Mouse (Mus musculus) midbrain, embryonic 13.5 days (tissue): ENCODE measurements around the gene 4921504E06Rik. TPM values are rescaled to one million over a fixed set of nuclear protein-coding genes. Genes with fewer than 3 reads are reported as not detected.

ENCODE experiments used
- ATAC-seq: fragments of 200-750 bp; cut with Nextera tagmentation; 2 replicates; pipeline ENCODE4 v1.8.0; 2017; ENCODE audit warnings: mild to moderate bottlenecking, moderate TSS enrichment, moderate library complexity
- H3K27ac ChIP-seq: fragments of 300-500 bp; sonication (generic); 2 replicates; pipeline ENCODE4 v1.5.1; 2015; ENCODE audit warnings: inconsistent platforms, mild to moderate bottlenecking, moderate library complexity
- H3K27me3 ChIP-seq: fragments of 300-500 bp; sonication (generic); 2 replicates; pipeline ENCODE4 v1.6.1; 2015; ENCODE audit warnings: mild to moderate bottlenecking, inconsistent platforms
- H3K36me3 ChIP-seq: fragments of 300-500 bp; sonication (generic); 2 replicates; pipeline ENCODE4 v1.6.1; 2015; ENCODE audit warnings: mild to moderate bottlenecking, inconsistent platforms
- H3K4me1 ChIP-seq: fragments of 300-500 bp; sonication (generic); replicated peaks from 2 replicates; pipeline ENCODE4 v1.6.1; 2015; ENCODE audit warnings: inconsistent platforms
- H3K4me2 ChIP-seq: fragments of 300-500 bp; sonication (generic); replicated peaks from 2 replicates; pipeline ENCODE4 v1.6.1; 2015; ENCODE audit warnings: moderate library complexity, mild to moderate bottlenecking, inconsistent platforms
- H3K4me3 ChIP-seq: fragments of 300-500 bp; sonication (generic); replicated peaks from 2 replicates; pipeline ENCODE4 v1.5.1; 2015; ENCODE audit warnings: mild to moderate bottlenecking, inconsistent platforms
- H3K9ac ChIP-seq: fragments of 300-500 bp; sonication (generic); replicated peaks from 2 replicates; pipeline ENCODE4 v1.6.1; 2015; ENCODE audit warnings: mild to moderate bottlenecking, inconsistent platforms
- H3K9me3 ChIP-seq: fragments of 300-500 bp; sonication (generic); 2 replicates; pipeline ENCODE4 v1.6.1; 2016; ENCODE audit warnings: mild to moderate bottlenecking, inconsistent platforms
- WGBS: fragments of 180-500 bp; shearing (Covaris S2); methylation state at CpG from one replicate; pipeline ENCODE4 v1.1.7; 2015; 5-methylcytosine and 5-hydroxymethylcytosine counted together
- polyA plus RNA-seq: library from polyadenylated mRNA; unstranded; fragments of >200 nt; fragmentation: Nextera tagmentation; extraction: Ambion mirVana; gene quantifications from 2 replicates; pipeline ENCODE4 v1.2.1, GENCODE M21; 2015

Gene 4921504E06Rik
- polyA plus RNA-seq, 1 experiment from 2014 or later = not detected

DNA sequence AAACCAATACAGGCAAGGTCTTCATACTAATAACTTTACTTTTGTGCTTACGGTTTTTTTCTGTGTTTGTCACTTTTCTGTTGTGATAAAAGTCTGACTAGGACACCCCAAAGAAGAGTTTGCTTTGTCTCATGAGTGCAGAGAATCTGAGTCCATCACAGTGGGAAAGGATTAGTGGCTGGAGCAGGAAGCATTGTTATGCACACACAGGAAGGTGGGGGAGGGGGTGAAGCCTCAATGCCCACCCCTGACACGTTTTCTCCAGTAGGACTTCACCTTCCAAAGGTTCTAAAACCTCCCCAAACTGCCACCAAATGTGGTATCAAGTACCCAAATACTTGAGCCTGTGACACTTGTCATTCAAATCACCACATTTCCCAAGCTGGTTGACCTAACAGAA, 91.8 kb downstream of the 4921504E06Rik start:
- H3K4me2 ChIP-seq = no peak overlapping the region
- no peaks in the 10 kb centered on the region for H3K4me1 ChIP-seq
- H3K36me3 ChIP-seq = no peaks in the 10 kb centered on the region
- H3K9ac ChIP-seq = no peak overlapping the region
- WGBS = 37% methylated on average over 2 of the region's 2 CpGs
- no peaks in the 10 kb centered on the region for H3K9me3 ChIP-seq
- H3K27ac ChIP-seq = no peak overlapping the region
- no peak for ATAC-seq
- H3K27me3 ChIP-seq = peaks cover 28% of the 10 kb centered on the region
- no peak overlapping the region for H3K4me3 ChIP-seq

DNA sequence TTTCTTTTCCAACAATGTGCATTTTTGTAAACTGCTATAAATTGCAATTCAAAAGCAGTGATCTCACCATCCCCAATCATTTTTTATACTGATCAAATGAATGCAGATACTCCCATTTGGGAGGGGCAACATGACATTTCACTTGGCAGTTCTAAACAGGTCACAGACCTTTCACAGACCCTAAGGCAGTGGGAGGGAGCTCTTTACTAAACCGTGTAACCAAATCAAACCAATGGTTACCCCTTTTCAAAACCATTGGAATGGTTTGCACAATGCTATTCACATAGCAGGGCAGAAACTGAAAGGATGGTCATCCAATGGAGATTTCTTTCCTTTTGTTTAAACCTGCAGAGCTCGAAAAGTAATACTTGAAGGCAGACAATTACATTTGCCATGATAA, 94.9 kb downstream of the 4921504E06Rik start:
- 9% methylated on average over 2 of the region's 2 CpGs for WGBS
- Histone ChIP-seq H3K9me3 (no peaks in the 10 kb centered on the region), H3K4me2 (no peak overlapping the region), H3K27me3 (peaks cover 56% of the 10 kb centered on the region), H3K9ac (no peak overlapping the region), H3K4me3 (no peak overlapping the region), H3K4me1 (0 out of 2 replicates have a peak, but pooled peaks cover 2% of the 10 kb centered on the region), H3K36me3 (no peaks in the 10 kb centered on the region), H3K27ac (no peak overlapping the region)
- no peak for ATAC-seq

DNA sequence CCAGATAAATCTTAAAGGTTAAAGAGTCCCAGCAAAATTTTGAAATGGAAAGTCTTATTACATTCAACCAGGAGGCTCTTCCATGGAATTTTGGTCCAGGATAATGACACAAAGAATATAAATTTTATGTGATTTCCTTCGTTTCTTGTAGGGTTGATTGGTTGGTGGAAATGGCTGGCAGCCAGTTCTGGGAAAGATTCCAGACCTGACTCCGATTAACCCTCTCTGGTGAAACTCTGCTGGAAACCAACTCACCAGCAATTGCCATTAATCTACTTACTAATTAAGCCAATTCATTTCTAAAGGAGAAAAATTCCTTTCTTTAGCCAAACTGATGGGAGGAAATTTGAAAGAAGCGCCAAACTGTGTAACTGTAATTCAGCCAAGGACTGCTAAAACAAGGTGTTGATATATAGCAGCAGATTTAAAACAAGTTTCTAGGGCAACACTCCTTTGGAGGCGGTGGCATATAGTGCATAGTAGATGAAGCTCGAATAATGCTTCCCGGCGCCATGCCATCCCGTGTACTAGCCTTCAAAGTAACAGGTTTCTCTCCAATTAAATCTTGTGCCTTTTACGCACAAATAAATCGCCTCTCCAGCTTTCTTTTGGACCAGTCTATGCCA, 97.7 kb downstream of the 4921504E06Rik start:
- H3K9ac ChIP-seq = no peak overlapping the region
- WGBS = 9% methylated on average over 10 of the region's 10 CpGs
- H3K9me3 ChIP-seq = no peaks in the 10 kb centered on the region
- 0 out of 2 replicates have a peak, but pooled peaks cover 6% of the 10 kb centered on the region for H3K4me1 ChIP-seq
- no peak for ATAC-seq
- no peak overlapping the region for H3K4me2 ChIP-seq
- H3K27me3 ChIP-seq = peaks cover 78% of the 10 kb centered on the region
- H3K4me3 ChIP-seq = no peak overlapping the region
- H3K36me3 ChIP-seq = no peaks in the 10 kb centered on the region
- H3K27ac ChIP-seq = no peak overlapping the region

DNA sequence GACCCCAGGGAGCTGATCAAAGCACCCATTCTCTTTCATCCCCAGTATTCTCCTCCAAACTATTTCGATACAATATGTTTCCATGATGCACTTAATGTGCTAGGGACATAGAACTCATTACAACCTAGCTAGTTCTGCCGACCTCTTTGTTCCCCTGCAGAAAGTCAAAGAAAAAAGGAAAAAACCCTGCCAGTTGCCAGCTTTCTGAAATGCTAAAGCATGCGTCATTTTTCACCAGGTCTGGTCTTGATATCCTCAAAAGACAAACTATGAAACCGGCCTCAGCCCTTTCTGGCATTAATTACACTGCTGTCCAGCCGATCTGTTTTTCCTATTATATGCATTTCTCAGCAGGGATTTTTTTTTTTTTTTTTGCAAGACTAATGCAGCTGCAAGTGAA, 98.5 kb downstream of the 4921504E06Rik start:
- Histone ChIP-seq H3K27ac (no peak overlapping the region), H3K4me1 (0 out of 2 replicates have a peak, but pooled peaks cover 6% of the 10 kb centered on the region), H3K4me3 (no peak overlapping the region), H3K9me3 (no peaks in the 10 kb centered on the region), H3K27me3 (peaks cover 86% of the 10 kb centered on the region), H3K9ac (no peak overlapping the region), H3K36me3 (no peaks in the 10 kb centered on the region), H3K4me2 (no peak overlapping the region)
- ATAC-seq = no peak
- under 1% methylated on average over 5 of the region's 5 CpGs for WGBS

DNA sequence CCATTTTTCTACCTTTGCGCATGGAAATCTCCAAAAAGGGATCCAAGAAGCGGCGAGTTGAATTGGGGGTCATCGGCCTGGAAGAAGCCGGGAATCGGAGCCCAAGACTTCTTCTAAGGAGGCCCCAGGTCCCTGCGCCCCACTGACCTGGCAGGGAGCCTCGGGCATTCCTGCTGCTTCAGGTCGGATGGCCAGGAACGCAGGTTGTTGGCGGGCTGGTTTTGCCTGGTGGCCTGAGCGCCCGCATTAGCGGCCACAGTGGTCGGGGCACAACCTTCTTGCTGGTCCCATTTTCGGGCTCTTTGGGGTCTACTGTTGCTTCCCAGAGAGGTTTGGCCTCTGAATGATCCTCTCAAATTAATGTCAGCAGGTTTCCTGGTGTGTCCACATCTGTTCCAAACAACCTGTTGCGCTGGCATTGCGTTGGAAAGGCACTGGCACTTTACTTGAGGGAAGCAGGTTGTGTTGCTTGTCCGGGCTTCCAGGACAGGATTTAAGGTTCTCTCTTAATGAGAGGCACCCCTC, 101.1 kb downstream of the 4921504E06Rik start:
- H3K4me1 ChIP-seq = peaks cover 21% of the 10 kb centered on the region
- no peak overlapping the region for H3K9ac ChIP-seq
- no peak overlapping the region for H3K27ac ChIP-seq
- peak overlapping the region; percentile 15; the same call in 1 of the 2 replicates for H3K4me2 ChIP-seq
- H3K9me3 ChIP-seq = no peaks in the 10 kb centered on the region
- under 1% methylated on average over 19 of the region's 19 CpGs for WGBS
- no peak for ATAC-seq
- H3K27me3 ChIP-seq = peaks cover 100% of the 10 kb centered on the region
- H3K4me3 ChIP-seq = no peak overlapping the region
- H3K36me3 ChIP-seq = no peaks in the 10 kb centered on the region

GRCm38 (mm10) chr2:19449308-19449707, 104.4 kb downstream of the 4921504E06Rik start:
- peaks cover 99% of the 10 kb centered on the region for H3K27me3 ChIP-seq
- ATAC-seq = no peak
- 19% methylated on average over 4 of the region's 4 CpGs for WGBS
- H3K9ac ChIP-seq = no peak overlapping the region
- H3K4me1 ChIP-seq = peaks cover 37% of the 10 kb centered on the region
- no peak overlapping the region for H3K27ac ChIP-seq
- H3K9me3 ChIP-seq = no peaks in the 10 kb centered on the region
- no peaks in the 10 kb centered on the region for H3K36me3 ChIP-seq
- H3K4me2 ChIP-seq = no peak overlapping the region
- no peak overlapping the region for H3K4me3 ChIP-seq

GRCm38 (mm10) chr2:19448042-19448700, 105.5 kb downstream of the 4921504E06Rik start:
- H3K4me2 ChIP-seq = peak overlapping the region; percentile 50
- no peaks in the 10 kb centered on the region for H3K9me3 ChIP-seq
- WGBS = under 1% methylated on average over 30 of the region's 31 CpGs
- no peak overlapping the region for H3K9ac ChIP-seq
- H3K4me1 ChIP-seq = peaks cover 37% of the 10 kb centered on the region
- peaks cover 99% of the 10 kb centered on the region for H3K27me3 ChIP-seq
- H3K4me3 ChIP-seq = peak overlapping the region; percentile 27
- peak; percentile 71 for ATAC-seq
- H3K36me3 ChIP-seq = no peaks in the 10 kb centered on the region
- no peak overlapping the region for H3K27ac ChIP-seq

DNA sequence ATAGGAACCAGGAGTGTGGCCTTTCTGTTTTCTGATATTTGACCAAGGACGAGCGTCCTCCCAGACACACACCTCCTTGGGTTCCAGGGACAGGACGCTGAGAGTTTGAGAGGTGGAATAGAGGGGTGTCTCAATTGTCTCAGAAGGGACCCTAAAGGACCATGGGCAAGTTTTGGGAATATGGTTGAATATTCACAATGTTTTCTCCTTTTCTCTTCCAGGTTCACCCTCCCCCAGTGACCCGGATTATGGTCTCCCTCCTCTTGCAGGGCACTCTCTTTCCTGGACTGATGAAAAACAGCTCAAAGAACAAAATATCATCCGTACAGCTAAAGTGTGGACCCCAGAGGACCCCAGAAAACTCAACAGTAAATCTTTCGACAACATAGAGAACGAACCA, 107.0 kb downstream of the 4921504E06Rik start:
- H3K9me3 ChIP-seq = no peaks in the 10 kb centered on the region
- H3K27me3 ChIP-seq = peaks cover 99% of the 10 kb centered on the region
- H3K9ac ChIP-seq = no peak overlapping the region
- H3K4me3 ChIP-seq = peak overlapping the region; percentile 40; the same call in 1 of the 2 replicates
- peaks cover 34% of the 10 kb centered on the region for H3K4me1 ChIP-seq
- WGBS = 8% methylated on average over 7 of the region's 7 CpGs
- H3K27ac ChIP-seq = no peak overlapping the region
- ATAC-seq = no peak
- no peak overlapping the region for H3K4me2 ChIP-seq
- no peaks in the 10 kb centered on the region for H3K36me3 ChIP-seq

GRCm38 (mm10) chr2:19445871-19446501, 107.7 kb downstream of the 4921504E06Rik start:
- Histone ChIP-seq H3K27me3 (peaks cover 99% of the 10 kb centered on the region), H3K4me3 (peak overlapping the region; percentile 40), H3K9me3 (no peaks in the 10 kb centered on the region), H3K36me3 (no peaks in the 10 kb centered on the region), H3K4me2 (peak overlapping the region; percentile 60), H3K9ac (0 out of 2 replicates have a peak overlapping the region, but pooled peaks have one; percentile 49), H3K4me1 (peaks cover 34% of the 10 kb centered on the region), H3K27ac (no peak overlapping the region)
- ATAC-seq = peak; percentile 18
- WGBS = under 1% methylated on average over 67 of the region's 67 CpGs

DNA sequence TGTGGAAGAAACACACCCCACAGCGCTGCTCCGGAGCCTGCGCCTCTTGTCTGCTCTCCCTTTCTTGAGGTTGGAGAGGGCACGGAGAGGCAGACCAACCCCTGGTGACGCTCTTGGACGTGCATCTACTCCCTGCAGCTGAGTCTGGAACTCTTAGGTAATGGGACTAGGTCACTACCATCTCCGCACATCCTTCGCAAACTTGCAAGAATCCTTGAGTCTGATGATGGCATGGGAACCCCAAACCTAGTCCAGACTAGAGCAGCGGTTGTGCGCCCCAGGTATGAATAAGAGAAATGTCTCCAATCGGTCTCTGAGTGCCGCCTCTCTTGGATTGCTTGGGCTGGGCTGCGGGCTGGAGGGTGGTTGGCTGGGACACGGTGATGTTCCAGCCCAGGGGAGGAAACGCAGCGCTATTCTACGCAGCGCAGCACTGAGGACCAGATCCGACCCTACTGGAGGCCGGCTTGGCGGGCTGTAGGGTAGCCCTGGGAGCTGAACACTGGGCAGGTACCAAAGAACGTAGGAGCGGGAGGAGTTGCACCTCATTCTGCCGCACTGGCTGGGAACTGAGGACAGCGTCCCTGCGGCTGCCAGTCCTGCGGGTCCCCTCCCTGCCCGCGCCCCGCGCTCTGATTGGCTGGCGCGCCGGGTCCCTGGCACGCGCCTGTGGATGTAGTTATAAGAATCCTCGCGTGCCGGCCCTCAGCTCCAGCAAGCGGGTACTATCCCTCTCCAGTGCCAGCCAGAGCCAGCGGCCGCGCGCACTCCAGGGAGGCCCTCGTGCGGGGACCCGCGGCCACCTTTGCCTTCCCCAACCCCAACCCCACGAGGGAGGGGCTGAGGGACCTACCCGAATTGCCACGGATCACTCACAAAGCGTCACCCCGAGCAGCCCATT, 108.5 kb downstream of the 4921504E06Rik start, which contains the start of gene Ptf1a:
Gene Ptf1a (plus strand): TSS at position 733 of the 901 bp plus-strand sequence.
- Histone ChIP-seq H3K36me3 (no peaks in the 10 kb centered on the region), H3K27ac (no peak within 1 kb of the TSS), H3K9ac (0 out of 2 replicates have a peak within 1 kb of the TSS, but pooled peaks have one; percentile 49), H3K4me1 (peaks cover 34% of the 10 kb centered on the region), H3K27me3 (peaks cover 99% of the 10 kb centered on the region), H3K4me3 (peak within 1 kb of the TSS; percentile 40), H3K4me2 (peak within 1 kb of the TSS; percentile 60), H3K9me3 (no peaks in the 10 kb centered on the region)
- peak; percentile 62 for ATAC-seq
- WGBS = under 1% methylated on average over 53 of the region's 53 CpGs

GRCm38 (mm10) chr2:19444346-19444745, 109.4 kb downstream of the 4921504E06Rik start:
- Histone ChIP-seq H3K9me3 (no peaks in the 10 kb centered on the region), H3K4me1 (peaks cover 34% of the 10 kb centered on the region), H3K4me2 (no peak overlapping the region), H3K9ac (no peak overlapping the region), H3K4me3 (no peak overlapping the region), H3K27me3 (peaks cover 95% of the 10 kb centered on the region), H3K27ac (no peak overlapping the region), H3K36me3 (no peaks in the 10 kb centered on the region)
- ATAC-seq = no peak
- WGBS = 2% methylated on average over 9 of the region's 9 CpGs
